Mouse (Mus musculus): Measurements from ENCODE around the gene Nacc1. TPM values are rescaled to one million over a fixed set of nuclear protein-coding genes. Genes with fewer than 3 reads are reported as not detected.
"Not testable (repeated sequence)": the region's sequence is repeated elsewhere in the genome, so short reads cannot be mapped to it uniquely, and the experiment has no call there.

Nacc1 gene
- total RNA-seq, 1 experiment, result 85.5 TPM

DNA sequence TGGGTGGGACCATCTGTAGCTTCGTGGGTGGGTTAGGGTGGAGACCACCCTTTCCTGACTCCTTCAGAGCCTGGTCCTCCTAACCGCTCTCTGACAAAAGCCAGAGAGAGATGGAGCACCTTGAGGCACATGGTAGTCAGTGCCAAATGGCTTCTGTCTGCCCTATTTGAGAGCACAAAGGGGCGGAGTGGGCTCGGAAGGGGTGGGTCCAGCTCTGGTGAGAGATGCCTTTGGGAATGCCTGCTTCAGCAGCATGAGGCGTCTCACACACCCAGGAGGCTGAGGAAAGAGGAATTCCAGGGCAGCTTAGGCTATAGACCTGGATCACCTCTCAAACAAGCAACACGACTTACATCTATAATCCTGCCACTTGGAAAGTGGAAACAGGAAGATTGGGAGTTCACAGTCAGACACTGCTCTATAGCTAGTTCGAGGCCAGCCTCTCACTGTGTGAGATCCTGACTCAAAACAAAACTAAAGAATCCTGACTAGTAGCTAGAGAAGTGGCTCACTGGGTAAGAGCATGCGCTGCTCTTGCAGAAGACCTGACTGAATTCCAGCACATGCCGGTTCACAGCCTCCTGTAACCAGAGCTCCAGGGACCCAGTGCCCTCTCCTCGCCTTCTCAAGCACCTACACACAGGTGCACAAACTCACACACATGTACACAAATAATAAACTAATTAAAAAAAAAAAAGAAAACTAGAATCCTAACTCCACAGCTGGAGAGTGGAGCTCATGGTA lies 53.6 kb downstream of the Nacc1 start:
- peak overlapping the region; percentile 27; the same call in 1 of the 2 replicates for H3K9ac ChIP-seq (ENCODE audit: insufficient read depth, low read depth, low read length, poor library complexity, severe bottlenecking)
- no peak for DNase-seq (ENCODE audit: low read depth, low spot score)
- no peaks in the 10 kb centered on the region for H3K36me3 ChIP-seq (ENCODE audit: control insufficient read depth, insufficient read depth, low read length, poor library complexity, severe bottlenecking)
- H3K4me1 ChIP-seq (ENCODE audit: control insufficient read depth in 2 of 2, insufficient read depth in 2 of 2, low read length in 2 of 2, poor library complexity in 1 of 2), result peaks cover 3 to 35% of the 10 kb centered on the region in 2 experiments; a peak in 2 of 4 replicates
- no peaks in the 10 kb centered on the region; the same call in 1 of the 2 replicates for H3K9me3 ChIP-seq (ENCODE audit: control insufficient read depth, insufficient read depth, low read depth, low read length)
- in situ Hi-C loops (cut with MboI; ENCODE audit: low sequenced_read_pairs in 2 of 2, unreplicated experiment in 2 of 2), result no loop called here
- TF ChIP-seq ZC3H11A (IDR thresholded peaks at IDR 0.05; ENCODE audit: borderline replicate concordance, low read depth, low read length) (no peak), ZNF384 (IDR thresholded peaks at IDR 0.05; ENCODE audit: low read depth, low read length) (no peak), CHD2 (IDR thresholded peaks at IDR 0.05; ENCODE audit: low read depth, low read length) (no peak), HCFC1 (IDR thresholded peaks at IDR 0.05; ENCODE audit: borderline replicate concordance, insufficient read depth, low read length) (no peak), MAFK (IDR thresholded peaks at IDR 0.05; ENCODE audit: insufficient read depth, low read depth, low read length) (no peak)
- H3K4me3 ChIP-seq (ENCODE audit: insufficient read depth in 1 of 2, low read depth in 1 of 2, low read length in 2 of 2, poor library complexity in 1 of 2, severe bottlenecking in 1 of 2), result no peak overlapping the region
- H3K27ac ChIP-seq (ENCODE audit: insufficient read depth, low read depth, low read length, poor library complexity, severe bottlenecking), result 0 out of 2 replicates have a peak overlapping the region, but pooled peaks have one; percentile 18

DNA sequence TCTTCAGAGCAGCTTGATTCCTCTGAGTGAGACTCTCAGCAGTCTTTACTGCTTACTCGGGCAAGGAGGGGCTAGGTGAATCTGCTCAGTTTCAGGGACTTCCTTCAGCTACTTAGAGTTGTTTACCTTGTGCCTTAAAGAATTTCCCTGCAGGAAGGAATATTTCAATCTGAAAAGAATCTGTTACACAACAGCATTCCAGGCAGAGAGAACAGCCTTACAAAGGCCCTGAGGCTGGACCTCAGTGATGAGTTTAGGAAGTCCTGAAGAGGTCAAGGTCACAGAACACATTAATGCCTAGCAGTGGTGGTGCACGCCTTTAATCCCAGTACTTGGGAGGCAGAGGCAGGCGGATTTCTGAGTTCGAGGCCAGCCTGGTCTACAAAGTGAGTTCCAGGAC lies 55.8 kb downstream of the Nacc1 start:
- TF ChIP-seq HCFC1 (IDR thresholded peaks at IDR 0.05; ENCODE audit: borderline replicate concordance, insufficient read depth, low read length) (no peak), ZC3H11A (IDR thresholded peaks at IDR 0.05; ENCODE audit: borderline replicate concordance, low read depth, low read length) (no peak), MAFK (IDR thresholded peaks at IDR 0.05; ENCODE audit: insufficient read depth, low read depth, low read length) (no peak), CHD2 (IDR thresholded peaks at IDR 0.05; ENCODE audit: low read depth, low read length) (no peak), ZNF384 (IDR thresholded peaks at IDR 0.05; ENCODE audit: low read depth, low read length) (no peak)
- Histone ChIP-seq H3K4me3 (ENCODE audit: insufficient read depth in 1 of 2, low read depth in 1 of 2, low read length in 2 of 2, poor library complexity in 1 of 2, severe bottlenecking in 1 of 2) (no peak overlapping the region), H3K36me3 (ENCODE audit: control insufficient read depth, insufficient read depth, low read length, poor library complexity, severe bottlenecking) (no peaks in the 10 kb centered on the region), H3K4me1 (ENCODE audit: control insufficient read depth in 2 of 2, insufficient read depth in 2 of 2, low read length in 2 of 2, poor library complexity in 1 of 2) (peaks cover 3 to 32% of the 10 kb centered on the region in 2 experiments; a peak in 2 of 4 replicates), H3K9ac (ENCODE audit: insufficient read depth, low read depth, low read length, poor library complexity, severe bottlenecking) (no peak overlapping the region), H3K9me3 (ENCODE audit: control insufficient read depth, insufficient read depth, low read depth, low read length) (no peaks in the 10 kb centered on the region; the same call in 1 of the 2 replicates), H3K27ac (ENCODE audit: insufficient read depth, low read depth, low read length, poor library complexity, severe bottlenecking) (no peak overlapping the region; the same call in 1 of the 2 replicates)
- no peak for DNase-seq (ENCODE audit: low read depth, low spot score)
- in situ Hi-C loops (cut with MboI; ENCODE audit: low sequenced_read_pairs in 2 of 2, unreplicated experiment in 2 of 2), result no loop called here

DNA sequence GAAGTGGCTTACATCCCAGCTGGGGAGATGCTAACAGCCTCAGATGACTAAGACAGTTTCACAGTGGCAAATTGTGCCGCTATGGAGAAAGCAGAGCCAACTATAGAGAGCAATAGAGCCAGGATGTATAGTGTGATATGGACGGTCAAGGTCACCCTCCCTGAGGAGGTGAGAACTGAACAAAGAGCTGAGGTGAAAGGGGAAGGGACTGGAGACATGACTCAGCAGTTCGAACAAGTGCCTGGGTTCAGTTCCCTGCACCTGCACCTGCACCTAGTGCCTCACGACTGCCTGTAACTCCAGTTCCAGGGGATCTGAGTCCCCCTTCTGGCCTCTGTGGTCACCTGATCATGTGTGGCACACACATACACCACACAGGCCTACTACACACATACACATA lies 57.5 kb downstream of the Nacc1 start:
- Histone ChIP-seq H3K27ac (ENCODE audit: insufficient read depth, low read depth, low read length, poor library complexity, severe bottlenecking) (no peak overlapping the region), H3K36me3 (ENCODE audit: control insufficient read depth, insufficient read depth, low read length, poor library complexity, severe bottlenecking) (no peaks in the 10 kb centered on the region), H3K9me3 (ENCODE audit: control insufficient read depth, insufficient read depth, low read depth, low read length) (no peaks in the 10 kb centered on the region; the same call in 1 of the 2 replicates), H3K4me3 (ENCODE audit: insufficient read depth in 1 of 2, low read depth in 1 of 2, low read length in 2 of 2, poor library complexity in 1 of 2, severe bottlenecking in 1 of 2) (peak overlapping the region; percentile 35 to 53; a peak in 1 of 4 replicates), H3K4me1 (ENCODE audit: control insufficient read depth in 2 of 2, insufficient read depth in 2 of 2, low read length in 2 of 2, poor library complexity in 1 of 2) (peaks cover 3 to 21% of the 10 kb centered on the region in 2 experiments; a peak in 2 of 4 replicates), H3K9ac (ENCODE audit: insufficient read depth, low read depth, low read length, poor library complexity, severe bottlenecking) (0 out of 2 replicates have a peak overlapping the region, but pooled peaks have one; percentile 27)
- no peak for TF ChIP-seq HCFC1 (IDR thresholded peaks at IDR 0.05; ENCODE audit: borderline replicate concordance, insufficient read depth, low read length)
- no peak for TF ChIP-seq ZC3H11A (IDR thresholded peaks at IDR 0.05; ENCODE audit: borderline replicate concordance, low read depth, low read length)
- no peak for TF ChIP-seq CHD2 (IDR thresholded peaks at IDR 0.05; ENCODE audit: low read depth, low read length)
- TF ChIP-seq ZNF384 (IDR thresholded peaks at IDR 0.05; ENCODE audit: low read depth, low read length), result no peak
- TF ChIP-seq MAFK (IDR thresholded peaks at IDR 0.05; ENCODE audit: insufficient read depth, low read depth, low read length), result peak; percentile 82
- no peak for DNase-seq (ENCODE audit: low read depth, low spot score)
- in situ Hi-C loops (cut with MboI; ENCODE audit: low sequenced_read_pairs in 2 of 2, unreplicated experiment in 2 of 2), result no loop called here

DNA sequence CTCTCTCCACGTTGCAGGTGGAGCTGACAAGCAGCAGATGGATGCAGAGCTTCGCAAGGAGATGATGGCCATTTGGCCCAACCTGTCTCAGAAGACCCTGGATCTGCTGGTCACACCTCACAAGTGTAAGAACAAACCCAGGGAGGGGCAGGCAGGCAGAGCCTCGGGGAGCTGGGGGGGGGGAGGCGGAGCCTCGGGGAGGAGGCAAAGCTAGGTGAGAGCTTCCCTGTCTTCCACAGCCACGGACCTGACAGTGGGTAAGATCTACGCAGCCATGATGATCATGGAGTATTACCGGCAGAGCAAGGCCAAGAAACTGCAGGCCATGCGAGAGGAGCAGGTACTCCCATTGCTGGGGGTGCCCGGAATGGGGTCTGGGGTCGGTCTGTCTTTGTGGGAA lies 58.1 kb downstream of the Nacc1 start:
- TF ChIP-seq CHD2 (IDR thresholded peaks at IDR 0.05; ENCODE audit: low read depth, low read length) (no peak), MAFK (IDR thresholded peaks at IDR 0.05; ENCODE audit: insufficient read depth, low read depth, low read length) (no peak), ZC3H11A (IDR thresholded peaks at IDR 0.05; ENCODE audit: borderline replicate concordance, low read depth, low read length) (no peak), HCFC1 (IDR thresholded peaks at IDR 0.05; ENCODE audit: borderline replicate concordance, insufficient read depth, low read length) (no peak), ZNF384 (IDR thresholded peaks at IDR 0.05; ENCODE audit: low read depth, low read length) (no peak)
- DNase-seq (ENCODE audit: low read depth, low spot score), result no peak
- H3K4me1 ChIP-seq (ENCODE audit: control insufficient read depth in 2 of 2, insufficient read depth in 2 of 2, low read length in 2 of 2, poor library complexity in 1 of 2), result peaks cover 2 to 15% of the 10 kb centered on the region in 2 experiments; a peak in 1 of 4 replicates
- in situ Hi-C loops (cut with MboI; ENCODE audit: low sequenced_read_pairs in 2 of 2, unreplicated experiment in 2 of 2), result no loop called here
- no peaks in the 10 kb centered on the region for H3K36me3 ChIP-seq (ENCODE audit: control insufficient read depth, insufficient read depth, low read length, poor library complexity, severe bottlenecking)
- H3K9me3 ChIP-seq (ENCODE audit: control insufficient read depth, insufficient read depth, low read depth, low read length), result no peaks in the 10 kb centered on the region; the same call in 1 of the 2 replicates
- 0 out of 2 replicates have a peak overlapping the region, but pooled peaks have one; percentile 27 for H3K9ac ChIP-seq (ENCODE audit: insufficient read depth, low read depth, low read length, poor library complexity, severe bottlenecking)
- no peak overlapping the region for H3K27ac ChIP-seq (ENCODE audit: insufficient read depth, low read depth, low read length, poor library complexity, severe bottlenecking)
- peak overlapping the region; percentile 35 to 53; a peak in 2 of 4 replicates for H3K4me3 ChIP-seq (ENCODE audit: insufficient read depth in 1 of 2, low read depth in 1 of 2, low read length in 2 of 2, poor library complexity in 1 of 2, severe bottlenecking in 1 of 2)

DNA sequence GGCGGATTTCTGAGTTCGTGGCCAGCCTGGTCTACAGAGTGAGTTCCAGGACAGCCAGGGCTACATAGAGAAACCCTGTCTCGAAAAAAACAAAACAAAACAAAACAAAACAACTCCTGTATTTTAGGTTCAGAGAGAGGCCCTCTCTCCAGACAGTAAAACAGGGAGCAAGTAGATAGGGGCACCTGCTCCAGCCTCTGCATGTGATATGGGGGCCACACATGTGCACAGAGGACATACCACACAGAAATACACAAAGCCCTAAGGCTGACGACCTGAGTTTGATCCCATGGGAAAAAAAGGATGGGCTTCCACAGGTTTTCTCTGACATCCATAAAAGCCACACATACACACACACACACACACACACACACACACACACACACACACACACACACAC lies 64.2 kb downstream of the Nacc1 start:
- H3K36me3 ChIP-seq (ENCODE audit: control insufficient read depth, insufficient read depth, low read length, poor library complexity, severe bottlenecking); DNase-seq (ENCODE audit: low read depth, low spot score); H3K4me1 ChIP-seq (ENCODE audit: control insufficient read depth in 2 of 2, insufficient read depth in 2 of 2, low read length in 2 of 2, poor library complexity in 1 of 2); H3K27ac ChIP-seq (ENCODE audit: insufficient read depth, low read depth, low read length, poor library complexity, severe bottlenecking); in situ Hi-C loops (cut with MboI; ENCODE audit: low sequenced_read_pairs in 2 of 2, unreplicated experiment in 2 of 2); H3K4me3 ChIP-seq (ENCODE audit: insufficient read depth in 1 of 2, low read depth in 1 of 2, low read length in 2 of 2, poor library complexity in 1 of 2, severe bottlenecking in 1 of 2); H3K9ac ChIP-seq (ENCODE audit: insufficient read depth, low read depth, low read length, poor library complexity, severe bottlenecking); H3K9me3 ChIP-seq (ENCODE audit: control insufficient read depth, insufficient read depth, low read depth, low read length): not testable (repeated sequence)

All from ES-E14 (cell line).